Mouse (Mus musculus) CD4-positive, CD25-positive, alpha-beta regulatory T cell, adult 4 months (primary cell): Measurements from ENCODE around the gene Tead1. TPM values are rescaled to one million over a fixed set of nuclear protein-coding genes. Genes with fewer than 3 reads are reported as not detected.

Source experiments
- ATAC-seq: one replicate; pipeline ENCODE4 v1.8.0; 2017
- polyA plus RNA-seq, 2 experiments: library from polyadenylated mRNA; unstranded; fragments of 100-300 nt; shearing (Covaris generic); gene quantifications; one replicate each; pipeline ENCODE4 v1.2.1; 2017

The Tead1 gene
- polyA plus RNA-seq, 2 experiments from 2014 or later, result 0.03 to 0.61 TPM

DNA sequence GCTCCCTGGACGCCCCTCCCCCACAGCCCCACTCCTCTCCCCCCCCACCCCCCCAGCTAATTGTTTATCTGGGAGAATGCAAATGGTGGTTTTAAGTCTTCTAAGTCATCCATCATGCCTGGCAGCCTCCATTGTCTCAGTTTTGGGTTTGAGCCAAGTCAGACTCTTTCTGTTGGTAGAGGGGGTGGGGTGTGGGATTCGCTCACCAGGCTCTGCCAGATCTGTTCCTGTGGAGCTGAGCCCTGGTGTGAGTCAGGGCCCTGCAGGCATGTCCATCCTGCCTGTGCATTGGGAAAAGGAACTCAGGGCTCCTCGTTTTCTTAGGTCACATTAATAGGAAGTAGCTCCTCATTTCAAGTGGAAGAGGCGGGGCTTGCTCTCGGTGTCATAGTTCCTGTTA is 144.5 kb downstream of the Tead1 start:
- ATAC-seq, result peak; percentile 49

DNA sequence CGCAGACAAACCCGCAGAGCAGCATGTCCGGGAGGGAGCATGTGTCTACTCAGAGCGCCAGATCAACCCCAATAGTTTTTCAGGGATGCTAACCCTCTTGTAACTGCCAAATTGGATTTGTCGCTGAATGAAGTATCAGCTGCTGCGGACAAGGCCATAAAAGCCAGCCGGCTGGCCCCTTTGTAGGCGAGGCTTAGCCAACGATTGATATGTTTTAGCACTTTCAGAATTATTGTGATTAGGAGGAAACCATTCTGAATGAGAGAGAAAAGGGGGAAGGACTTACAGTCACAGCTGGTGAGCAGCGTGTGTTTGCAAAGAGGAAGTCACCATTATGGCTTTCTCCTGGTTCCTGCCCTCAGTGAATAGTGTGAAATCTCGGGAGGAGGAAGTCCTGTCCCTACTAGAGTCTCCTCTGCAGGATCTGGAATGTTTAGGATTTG is 146.2 kb downstream of the Tead1 start:
- no peak for ATAC-seq

DNA sequence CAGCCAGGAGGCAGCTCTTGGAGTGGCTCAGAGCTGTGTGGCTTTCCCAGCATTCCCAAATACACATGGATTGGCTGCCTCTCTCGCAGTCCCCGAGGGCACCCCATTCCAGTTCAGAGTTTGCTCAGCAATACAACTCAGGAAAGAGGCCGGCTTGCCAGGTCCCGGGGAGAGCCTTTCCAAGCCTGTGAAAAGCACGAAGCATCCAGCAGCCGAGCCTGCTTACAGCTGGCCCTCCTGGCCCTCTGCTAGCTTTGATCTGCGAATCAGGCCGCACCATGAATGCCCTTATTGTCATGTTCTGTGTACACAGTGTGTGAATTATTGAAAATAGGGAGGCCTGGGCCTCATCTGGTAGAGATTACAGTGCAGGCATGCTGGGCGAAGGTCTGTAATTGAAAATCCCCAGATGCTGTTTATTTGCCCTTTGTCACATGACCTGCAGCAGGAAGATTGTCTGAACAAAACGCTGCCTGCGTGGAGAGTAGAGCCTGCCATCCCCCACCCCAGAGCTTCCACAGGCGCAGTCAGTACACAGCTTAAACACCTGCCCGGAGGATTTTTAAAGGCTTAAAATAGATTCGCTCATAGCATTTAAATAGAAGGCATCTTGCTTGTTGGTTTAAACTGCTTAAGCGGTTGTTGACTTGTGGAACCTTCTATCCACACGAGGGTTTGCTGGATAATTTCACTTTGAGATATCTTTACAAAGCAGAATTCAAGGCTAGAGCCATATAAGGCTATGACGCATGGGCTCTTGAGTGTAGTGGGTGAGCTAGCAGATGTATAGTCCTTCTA is 147.2 kb downstream of the Tead1 start:
- ATAC-seq, result no peak

DNA sequence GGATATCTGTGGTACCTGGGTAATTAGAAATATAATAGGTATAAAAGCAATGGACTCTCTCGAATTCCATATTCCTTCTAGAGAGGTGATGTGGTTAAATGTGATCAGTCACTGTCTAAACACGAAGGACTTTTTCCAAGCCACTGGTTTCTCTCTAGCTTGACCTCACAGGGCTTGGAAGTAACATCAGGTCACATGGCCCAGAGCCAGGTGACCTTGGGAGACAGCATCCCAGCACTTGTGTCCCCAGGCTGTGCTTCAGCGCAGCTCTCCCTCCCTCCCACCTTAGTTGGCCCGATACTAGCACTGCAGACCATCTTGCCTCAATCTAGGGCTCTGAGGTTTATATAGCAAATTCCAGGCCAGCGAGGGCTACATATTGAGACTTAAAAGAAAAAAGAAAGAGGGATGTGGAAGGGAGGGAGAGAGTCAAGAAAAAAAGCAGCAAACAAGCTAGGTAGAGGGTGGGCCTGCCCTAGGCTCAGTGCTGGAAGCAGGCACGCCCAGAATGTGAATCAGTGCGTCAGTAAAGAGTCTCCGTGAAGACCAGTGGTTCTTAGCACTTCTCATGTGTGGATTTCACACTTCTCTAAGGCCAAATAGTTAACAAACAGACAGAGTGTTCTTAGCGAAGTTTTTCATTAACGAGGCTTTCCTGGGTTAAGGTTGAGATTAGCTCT is 149.0 kb downstream of the Tead1 start:
- no peak for ATAC-seq

DNA sequence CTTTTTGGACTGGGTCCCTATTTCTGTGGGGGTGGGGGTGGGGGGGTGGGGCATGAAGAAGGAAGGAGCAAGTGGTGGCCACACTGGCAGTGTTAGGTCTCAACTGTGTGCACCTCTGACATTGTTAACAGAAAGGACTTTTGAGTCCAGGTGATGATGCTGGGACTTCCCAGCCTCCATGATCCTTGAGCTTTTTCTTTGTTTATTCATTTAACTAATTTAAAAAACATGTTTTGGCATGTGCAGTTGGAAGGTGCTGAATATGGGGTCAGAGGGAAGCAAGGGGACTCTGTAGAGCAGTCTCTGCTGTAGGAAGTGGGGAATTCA is 149.5 kb downstream of the Tead1 start:
- ATAC-seq, result no peak

DNA sequence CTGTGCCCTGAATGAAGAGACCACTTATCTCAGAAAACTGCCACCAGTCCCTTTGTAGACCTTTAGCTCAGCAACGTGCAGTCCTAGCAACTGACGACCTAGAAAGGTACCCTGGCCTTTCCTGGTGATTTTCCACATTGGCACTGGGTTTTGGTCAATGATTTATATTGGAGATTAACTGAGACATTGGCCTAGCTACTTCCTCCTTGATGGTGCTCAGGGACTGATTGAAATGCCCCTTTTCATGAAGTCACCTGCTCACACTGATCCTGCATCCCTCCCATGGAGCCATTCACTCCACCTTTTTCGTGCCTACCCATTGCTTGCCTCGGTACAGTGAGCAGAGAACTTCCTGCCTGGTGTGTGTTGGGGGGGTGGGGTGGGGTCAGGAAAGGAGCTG is 151.8 kb downstream of the Tead1 start:
- no peak for ATAC-seq

DNA sequence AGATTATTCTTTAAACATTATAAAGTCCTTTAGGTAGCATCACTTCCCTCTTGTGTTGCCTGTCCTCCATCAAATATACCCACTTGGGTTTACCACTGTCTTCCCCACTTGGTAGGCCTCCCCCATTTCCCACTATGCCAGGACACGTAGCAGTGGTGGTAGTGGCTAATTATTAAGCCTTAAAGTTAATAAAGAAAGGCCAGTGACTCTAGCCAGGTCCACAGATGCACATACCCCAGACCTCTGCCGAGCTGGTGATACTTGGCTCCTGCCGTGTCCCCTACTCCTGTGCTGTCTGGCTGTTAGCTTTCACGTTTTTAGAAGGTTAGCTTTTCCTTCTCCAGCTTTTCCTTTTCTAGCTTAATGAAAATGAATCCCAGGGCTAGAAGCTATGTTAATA is 152.3 kb downstream of the Tead1 start:
- no peak for ATAC-seq

DNA sequence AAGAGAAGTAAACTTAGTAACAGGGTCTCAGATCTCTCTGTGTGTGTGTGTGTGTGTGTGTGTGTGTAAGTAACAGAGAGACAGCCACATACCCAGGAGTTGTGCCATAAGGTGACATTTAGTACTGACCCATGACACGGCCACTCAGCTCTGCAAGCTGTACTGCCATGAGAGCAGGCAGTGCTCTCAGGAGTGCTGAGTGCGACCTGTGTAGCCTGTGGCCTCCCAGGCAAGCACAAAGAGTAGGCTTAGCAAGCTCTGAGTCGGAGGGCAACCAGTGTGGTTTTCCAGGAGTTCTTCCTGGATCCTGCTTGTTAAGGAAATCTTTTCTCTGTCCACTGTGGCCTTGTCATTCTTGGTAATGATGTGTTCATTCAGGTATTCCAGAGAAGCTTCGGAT is 154.0 kb downstream of the Tead1 start:
- ATAC-seq, result no peak

DNA sequence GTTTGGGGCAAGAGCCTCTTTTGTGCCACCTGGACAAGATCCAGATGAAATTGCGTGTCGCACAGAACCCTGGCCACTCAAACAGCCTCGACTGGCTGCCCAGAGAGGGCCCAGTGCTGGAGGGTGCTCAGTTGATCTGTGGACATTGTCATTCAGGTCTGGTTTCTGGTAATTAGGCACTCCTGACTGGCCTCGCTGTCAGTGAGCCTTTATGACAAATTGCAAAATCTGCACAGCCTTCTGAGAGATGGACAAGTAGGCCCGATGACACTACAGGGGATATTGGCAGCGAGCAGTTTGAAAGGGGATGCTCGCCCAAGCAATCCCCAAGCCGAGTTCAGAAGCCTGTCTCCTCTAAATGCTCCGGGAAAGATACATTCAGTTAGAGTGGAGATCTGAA is 157.0 kb downstream of the Tead1 start:
- ATAC-seq, result no peak

DNA sequence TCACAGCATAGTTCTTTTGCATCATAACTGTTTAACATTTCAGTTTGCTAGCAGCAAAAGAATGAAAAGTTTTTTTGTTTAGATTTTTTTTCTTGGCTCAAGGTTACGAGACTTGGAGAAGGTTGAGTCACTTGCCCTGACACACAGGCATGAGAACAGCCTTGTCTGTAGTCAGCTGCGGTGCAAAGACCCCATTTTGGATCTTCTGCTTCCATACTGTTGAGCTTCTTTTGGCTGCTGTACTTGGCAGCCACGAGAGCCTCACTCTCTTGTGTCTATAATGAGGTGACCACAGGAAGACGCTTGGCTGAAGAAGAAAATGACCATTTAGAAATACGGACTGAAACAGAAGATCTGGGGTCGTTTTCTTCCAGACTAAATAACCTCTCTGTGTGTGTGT is 159.0 kb downstream of the Tead1 start:
- ATAC-seq, result no peak

DNA sequence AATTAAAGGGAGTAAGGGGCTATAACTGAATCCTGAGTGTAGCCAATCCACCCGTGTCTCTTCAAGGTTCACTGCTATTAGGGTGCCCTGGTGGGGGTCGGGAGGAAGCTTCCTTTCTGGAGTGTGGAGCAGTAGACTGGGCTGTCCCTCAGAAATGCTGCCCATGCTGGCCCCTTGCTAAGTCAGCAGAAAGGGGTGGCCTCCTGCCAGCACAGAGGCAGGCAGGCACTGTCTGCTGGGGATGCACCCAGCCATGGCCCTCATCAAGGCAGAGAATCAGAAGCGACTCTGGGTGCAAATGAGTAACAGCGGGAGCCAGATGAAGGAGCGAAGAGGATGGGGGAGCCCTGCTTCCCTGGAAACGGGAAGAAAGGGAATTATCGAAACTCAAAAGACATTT is 161.2 kb downstream of the Tead1 start:
- no peak for ATAC-seq

DNA sequence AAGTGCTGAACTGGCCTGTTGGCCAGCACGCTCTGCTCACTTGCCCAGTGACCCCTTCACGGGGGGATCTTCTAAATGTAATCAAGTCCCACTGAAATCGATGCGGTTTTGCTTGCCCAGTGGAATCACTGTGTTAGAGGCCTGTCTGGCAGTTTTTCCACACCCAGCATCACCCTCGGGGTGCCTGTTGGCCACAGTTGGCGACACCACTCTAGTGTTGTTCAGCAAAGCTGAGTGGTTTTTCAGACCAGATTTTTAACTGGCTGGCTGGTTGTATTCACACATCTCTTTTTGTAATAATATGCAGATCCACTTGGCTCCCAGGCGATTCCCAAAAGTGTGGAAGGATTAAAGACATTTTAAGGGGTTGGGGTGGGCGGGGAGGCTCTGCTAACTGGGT is 161.8 kb downstream of the Tead1 start:
- ATAC-seq, result no peak

DNA sequence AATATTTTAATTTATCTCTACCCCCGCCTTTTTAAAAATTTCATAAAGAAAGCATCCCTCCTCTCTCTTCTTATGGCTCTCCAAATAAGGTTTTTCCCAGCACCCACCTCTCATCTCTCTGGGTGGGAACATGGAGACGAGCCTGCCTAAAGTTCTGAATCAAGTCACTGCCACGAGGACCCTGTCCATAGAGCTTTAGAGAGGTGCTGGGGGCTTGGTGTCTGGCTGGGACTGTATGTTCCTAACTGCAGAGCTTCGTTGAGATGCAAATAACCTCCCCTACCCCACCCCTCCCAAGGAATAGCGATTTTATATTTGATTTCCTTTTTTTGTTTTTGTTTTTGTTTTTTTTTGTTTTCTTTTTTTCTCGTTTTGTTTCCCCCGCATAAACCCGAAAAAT is 162.4 kb downstream of the Tead1 start:
- ATAC-seq, result no peak

DNA sequence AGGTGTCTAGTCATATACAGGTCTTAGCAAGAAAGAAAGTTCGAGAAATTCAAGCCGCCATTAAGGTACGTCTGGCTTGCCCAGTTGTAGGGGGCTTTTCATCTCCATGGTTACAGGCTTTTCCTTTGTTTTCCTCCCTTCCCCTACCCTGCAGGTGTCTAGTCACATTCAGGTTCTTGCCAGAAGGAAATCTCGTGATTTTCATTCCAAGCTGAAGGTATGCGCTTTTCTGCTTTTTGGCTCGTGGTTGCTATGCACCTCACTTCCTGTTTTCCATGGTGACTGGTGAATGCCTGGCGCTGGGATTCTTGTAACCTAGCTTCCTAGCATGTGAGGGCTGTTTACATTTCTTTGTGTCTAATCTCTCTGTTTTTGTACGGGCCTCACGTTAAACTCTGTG is 162.8 kb downstream of the Tead1 start:
- ATAC-seq, result no peak

DNA sequence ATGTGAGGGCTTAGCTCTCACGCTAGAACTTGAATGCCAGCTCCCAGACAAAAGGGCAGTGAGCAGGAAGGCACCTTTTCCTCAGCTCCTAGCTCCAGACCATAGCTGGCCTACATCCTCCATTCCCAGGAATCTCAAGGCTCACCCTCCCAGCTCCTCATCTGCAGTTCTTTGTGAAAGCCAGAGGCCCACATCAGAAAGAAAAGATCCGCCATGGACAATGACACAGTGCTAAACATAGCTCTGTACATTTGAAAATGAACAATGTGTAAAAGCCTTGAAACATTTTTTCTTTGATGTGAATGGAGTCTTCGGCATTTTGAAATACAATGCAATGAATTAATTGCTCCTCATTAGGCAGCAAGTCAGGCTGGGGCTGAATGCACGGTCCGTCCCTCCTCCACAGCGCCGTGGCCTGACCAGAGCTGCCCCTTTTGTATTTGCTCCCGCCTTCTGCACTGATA is 172.2 kb downstream of the Tead1 start:
- ATAC-seq, result no peak

DNA sequence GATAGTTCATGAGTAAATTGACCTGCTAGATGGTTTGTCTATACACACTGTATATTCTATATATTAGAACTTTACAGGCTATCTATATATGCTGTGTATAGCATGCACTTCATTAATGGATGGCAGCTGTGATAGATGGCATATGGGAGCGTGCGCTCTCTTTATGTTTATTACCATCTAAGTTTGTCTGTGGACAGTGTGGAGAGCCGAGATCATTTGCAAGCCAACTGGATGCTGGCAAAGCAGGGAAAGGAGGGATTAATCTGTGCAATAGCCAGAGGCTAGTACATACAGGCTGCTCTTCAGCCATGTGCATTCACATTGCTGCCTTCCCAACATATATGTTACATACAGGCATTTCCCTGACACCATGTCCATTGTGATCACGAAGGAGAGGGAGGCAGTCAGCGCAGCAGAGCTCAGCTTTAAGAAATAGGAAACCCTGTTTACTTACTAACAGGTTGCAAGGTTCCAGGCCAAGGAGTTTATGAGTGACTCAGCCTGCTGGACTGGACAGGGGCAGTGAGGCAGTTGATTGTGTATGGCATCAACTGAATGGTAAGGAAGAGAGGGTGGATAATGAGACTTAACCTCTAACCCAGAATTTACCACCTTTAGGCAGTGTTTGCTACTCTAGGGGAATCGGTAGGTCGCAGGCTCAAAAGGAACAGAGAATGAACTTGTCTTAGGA is 173.2 kb downstream of the Tead1 start:
- no peak for ATAC-seq

DNA sequence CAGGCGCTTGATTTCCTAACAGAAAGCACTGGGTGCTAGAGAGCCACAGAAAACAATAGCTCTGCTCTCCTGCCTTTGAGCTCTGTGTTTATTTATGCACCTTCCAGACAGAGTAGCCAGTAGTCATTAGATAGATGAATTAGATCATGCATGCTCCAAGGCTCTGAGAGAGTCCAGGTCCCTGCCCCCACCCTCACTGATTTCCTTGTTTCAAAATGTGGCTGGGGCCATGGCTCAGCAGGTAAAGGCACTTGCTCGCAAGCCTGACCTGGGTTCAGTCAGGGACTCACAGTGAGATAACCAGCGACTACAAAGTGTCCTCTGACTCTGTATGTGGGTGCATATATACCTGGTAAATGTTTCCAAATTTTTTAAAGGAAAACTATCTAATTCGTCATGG is 174.7 kb downstream of the Tead1 start:
- ATAC-seq, result no peak

DNA sequence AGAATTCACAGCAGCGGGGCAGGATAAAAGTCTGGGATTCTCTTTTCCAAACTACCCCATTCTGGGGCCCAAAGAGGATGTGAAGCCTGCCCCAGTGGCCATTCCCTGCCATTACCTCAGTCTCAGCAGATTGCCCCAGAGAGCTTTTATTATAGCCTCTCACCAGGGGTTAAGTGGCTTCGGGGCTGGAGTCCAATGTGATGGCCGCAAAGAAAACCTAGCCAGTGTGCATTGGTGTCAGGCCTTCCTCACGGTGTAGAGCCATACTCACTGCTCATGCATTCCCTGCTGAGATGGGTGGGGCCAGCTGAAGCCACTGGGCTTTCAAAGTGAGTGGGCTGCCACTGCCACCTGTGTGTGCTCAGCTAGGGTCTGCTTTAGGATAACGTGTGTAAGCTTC is 175.4 kb downstream of the Tead1 start:
- no peak for ATAC-seq

DNA sequence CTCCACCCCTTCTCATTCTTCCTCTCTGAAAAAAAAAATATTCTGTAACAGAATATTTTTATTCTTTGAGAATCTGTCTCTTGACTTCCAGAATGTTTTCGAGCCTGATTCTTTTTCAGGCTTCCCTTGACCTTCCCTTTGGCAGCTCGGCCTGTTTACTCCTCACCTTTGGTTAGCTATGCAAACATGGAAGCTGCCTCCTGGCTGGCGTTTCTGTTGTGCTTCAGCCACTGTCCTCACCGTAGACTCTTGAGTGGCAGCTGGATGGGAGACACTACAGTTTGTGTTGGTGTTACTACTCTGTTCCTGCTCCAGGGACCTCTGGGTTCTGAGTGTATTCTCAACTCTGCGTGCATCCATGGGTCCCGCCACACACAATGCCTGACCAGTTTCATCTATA is 176.3 kb downstream of the Tead1 start:
- ATAC-seq, result no peak

DNA sequence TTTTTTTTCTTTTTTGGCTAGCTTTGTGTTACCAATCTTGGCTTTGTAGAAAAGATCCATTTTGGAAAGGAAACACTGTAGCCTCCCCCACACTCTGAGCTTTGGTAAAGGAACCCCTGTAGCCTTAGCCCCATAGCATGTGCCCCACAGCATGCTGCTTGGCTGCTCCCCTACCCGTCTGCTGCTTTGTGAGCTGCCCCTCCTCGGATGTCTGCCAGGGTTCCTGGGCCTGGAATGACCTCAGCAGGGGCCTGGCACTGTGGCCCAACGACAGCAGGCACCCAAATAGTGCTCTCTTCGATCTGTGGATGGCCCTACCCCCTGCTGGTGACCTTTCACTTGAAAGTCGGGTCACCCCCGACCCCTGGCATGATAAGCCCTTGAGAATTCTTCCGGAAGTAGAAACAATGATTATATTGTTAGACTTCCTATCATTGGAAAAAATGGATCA is 177.0 kb downstream of the Tead1 start:
- ATAC-seq, result no peak

DNA sequence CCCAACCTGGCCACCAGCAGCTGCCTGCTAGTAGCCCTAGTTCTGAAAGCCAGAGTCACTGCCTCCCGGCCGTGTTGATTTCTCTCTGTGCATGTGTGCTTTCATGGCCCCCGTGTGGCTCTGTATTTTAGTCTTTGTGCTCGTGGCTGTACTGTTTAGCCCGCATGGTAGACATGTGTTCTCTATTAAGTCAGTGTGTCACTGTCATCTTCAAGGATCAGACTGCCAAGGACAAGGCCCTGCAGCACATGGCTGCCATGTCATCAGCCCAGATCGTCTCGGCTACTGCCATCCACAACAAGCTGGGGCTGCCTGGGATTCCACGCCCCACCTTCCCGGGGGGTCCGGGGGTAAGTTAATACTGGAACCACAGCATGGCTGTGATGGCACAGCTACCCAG is 177.5 kb downstream of the Tead1 start:
- no peak for ATAC-seq

DNA sequence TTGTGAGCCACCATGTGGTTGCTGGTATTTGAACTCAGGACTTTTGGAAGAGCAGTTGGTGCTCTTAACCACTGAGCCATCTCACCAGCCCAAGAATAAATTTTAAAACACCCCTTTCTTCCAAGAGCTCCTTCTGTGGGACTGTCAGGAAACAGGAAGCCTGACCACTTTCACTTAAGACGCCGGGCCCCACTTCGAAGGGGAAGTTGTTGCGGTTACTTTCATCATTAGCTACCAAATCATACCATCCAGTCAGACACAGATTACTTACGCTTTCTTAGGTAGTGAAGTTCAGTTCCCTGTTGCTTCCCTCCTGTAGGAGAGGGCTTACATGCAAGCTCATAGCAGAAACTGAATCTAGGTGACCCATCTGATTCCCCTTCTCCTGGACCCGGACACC is 180.8 kb downstream of the Tead1 start:
- ATAC-seq, result peak; percentile 45

DNA sequence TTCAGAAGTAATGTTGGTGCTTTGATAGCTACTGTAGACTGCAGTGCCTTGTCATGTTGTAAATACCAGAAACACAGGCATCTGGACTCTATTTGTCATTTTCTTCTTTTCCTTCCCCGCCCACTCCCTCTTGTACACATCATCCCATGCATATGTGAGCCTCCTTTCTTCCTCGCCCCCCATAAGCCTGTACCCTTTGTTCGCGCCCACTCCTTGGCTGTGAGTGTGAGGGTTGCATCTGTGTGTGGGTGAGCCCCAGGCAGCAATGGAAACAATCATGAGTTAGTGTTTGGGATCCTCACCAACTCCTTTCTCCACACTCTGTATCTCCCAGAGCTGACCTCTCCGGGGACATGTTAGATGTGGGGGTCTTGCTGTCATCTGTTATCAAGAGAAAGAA is 183.0 kb downstream of the Tead1 start:
- ATAC-seq, result no peak

DNA sequence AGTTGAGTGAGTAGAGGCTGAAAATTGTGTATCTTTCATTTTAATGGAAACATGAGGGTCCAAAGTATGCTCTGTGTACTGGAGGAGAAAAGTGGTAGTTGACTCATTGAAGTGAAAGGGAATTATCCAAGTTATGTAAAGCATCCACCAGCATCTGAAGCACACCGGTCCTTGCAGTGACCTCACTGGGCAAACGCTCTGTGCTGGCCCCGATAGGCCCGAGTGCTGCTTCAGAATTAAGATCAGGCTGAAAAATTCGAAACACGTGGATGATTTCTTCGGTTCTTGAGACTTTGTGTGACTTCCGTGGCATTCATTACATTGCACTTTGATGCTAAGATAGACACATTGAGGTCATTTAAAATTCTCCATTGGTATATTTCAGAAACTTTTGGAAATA is 185.1 kb downstream of the Tead1 start:
- ATAC-seq, result no peak
